ENCODE assay signal across 15 mouse cellular contexts in the genomic region with DNA sequence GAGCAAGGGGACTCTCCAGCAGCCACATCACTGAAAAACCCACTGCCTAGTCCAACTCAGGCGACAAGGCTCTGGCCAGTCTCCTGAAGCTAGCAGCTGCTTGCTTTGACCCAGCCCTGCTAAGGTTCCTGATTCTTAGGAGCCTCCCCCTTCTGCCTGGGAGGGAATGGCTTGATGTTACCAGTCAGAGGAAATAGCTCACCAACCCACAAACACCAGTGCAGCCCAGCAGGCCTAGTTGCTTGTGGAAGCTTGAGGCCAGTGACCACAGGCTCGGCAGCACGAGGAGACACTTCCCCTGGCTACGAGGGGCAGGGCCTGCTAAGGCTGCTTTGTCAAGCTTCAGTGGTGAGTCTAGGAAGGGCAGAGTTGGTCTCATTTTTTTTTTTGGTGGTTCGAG. TPM values are rescaled to one million over a fixed set of nuclear protein-coding genes. Genes with fewer than 3 reads are reported as not detected.
DNase-seq lines count a peak whose midpoint lies in the region; ATAC-seq lines count a peak whose summit lies in the region.
"Had no signal": no experiment of that assay in that cellular context is flagged by ENCODE, and none has a peak within 500 bp of the region (broad histone marks: within the 10 kb centered on the region; RNA-seq: fewer than 3 reads in every experiment).

No protein-coding gene starts in this region.

- no peaks in the 10 kb centered on the region for H3K9me3 ChIP-seq in limb, embryonic 13.5 days
- no peaks in the 10 kb centered on the region for H3K9me3 ChIP-seq in limb, embryonic 10.5 days (replicated peaks)
- H3K9me3 ChIP-seq in heart, embryonic 12.5 days (replicated peaks) = no peaks in the 10 kb centered on the region
- H3K9me3 ChIP-seq: forebrain, embryonic 12.5 days; hindbrain, embryonic 12.5 days; lung, embryonic 15.5 days had no signal

- 67% methylated on average over 5 of the region's 5 CpGs for WGBS in limb, embryonic 13.5 days
- WGBS in limb, embryonic 10.5 days = 81% methylated on average over 5 of the region's 5 CpGs
- 68% methylated on average over 5 of the region's 5 CpGs for WGBS in heart, embryonic 12.5 days

- ATAC-seq in limb, embryonic 13.5 days (ENCODE audit: low FRiP score, low read depth) = no peak
- peak; percentile 93 for ATAC-seq in granulocyte monocyte progenitor cell, adult 5-6 weeks (replicated peaks; ENCODE audit: poor library complexity, severe bottlenecking)
- peak; percentile 91 for ATAC-seq in megakaryocyte progenitor cell, adult 5-6 weeks (replicated peaks; ENCODE audit: poor library complexity)
- no peak for ATAC-seq in heart, embryonic 12.5 days (ENCODE audit: insufficient number of reproducible peaks, low FRiP score)
- ATAC-seq: activated CD4-positive, CD25-positive, alpha-beta regulatory T cell, adult 4 months had no signal

- DNase-seq in limb, embryonic 10.5 days (ENCODE audit: low spot score) = no peak
- DNase-seq in Muller cell, postnatal 12 days (ENCODE audit: inconsistent ontology term) = peak; percentile 42
- no peak for DNase-seq in B cell, adult 2 months
- no peak for DNase-seq in right cerebral cortex, postnatal 25 days
- DNase-seq: embryo, embryonic 11 days; gastrocnemius, postnatal 25 days; retina, postnatal 1 day had no signal

- H3K27me3 ChIP-seq in limb, embryonic 13.5 days = no peaks in the 10 kb centered on the region
- no peaks in the 10 kb centered on the region for H3K27me3 ChIP-seq in limb, embryonic 10.5 days (ENCODE audit: low read depth, poor library complexity, severe bottlenecking)
- no peaks in the 10 kb centered on the region for H3K27me3 ChIP-seq in heart, embryonic 12.5 days (replicated peaks)
- H3K27me3 ChIP-seq: forebrain, embryonic 12.5 days; hindbrain, embryonic 12.5 days; lung, embryonic 15.5 days had no signal

- no peaks in the 10 kb centered on the region for H3K4me1 ChIP-seq in limb, embryonic 13.5 days
- no peaks in the 10 kb centered on the region; the same call in 1 of the 2 replicates for H3K4me1 ChIP-seq in limb, embryonic 10.5 days
- peaks cover 15% of the 10 kb centered on the region for H3K4me1 ChIP-seq in heart, embryonic 12.5 days (replicated peaks)
- H3K4me1 ChIP-seq: forebrain, embryonic 12.5 days; hindbrain, embryonic 12.5 days had no signal

- H3K36me3 ChIP-seq in limb, embryonic 13.5 days = peaks cover 8% of the 10 kb centered on the region; the same call in 1 of the 2 replicates
- peaks cover 5% of the 10 kb centered on the region for H3K36me3 ChIP-seq in limb, embryonic 10.5 days
- peaks cover under 1% of the 10 kb centered on the region; the same call in 1 of the 2 replicates for H3K36me3 ChIP-seq in heart, embryonic 12.5 days
- H3K36me3 ChIP-seq: lung, embryonic 15.5 days had no signal

- no peak overlapping the region for H3K4me3 ChIP-seq in limb, embryonic 13.5 days
- H3K4me3 ChIP-seq in limb, embryonic 10.5 days = no peak overlapping the region
- no peak overlapping the region for H3K4me3 ChIP-seq in heart, embryonic 12.5 days
- H3K4me3 ChIP-seq: forebrain, embryonic 12.5 days; hindbrain, embryonic 12.5 days; lung, embryonic 15.5 days had no signal

- no peak overlapping the region for H3K9ac ChIP-seq in limb, embryonic 13.5 days
- H3K9ac ChIP-seq in heart, embryonic 12.5 days = no peak overlapping the region
- H3K9ac ChIP-seq: forebrain, embryonic 12.5 days; hindbrain, embryonic 12.5 days; lung, embryonic 15.5 days had no signal

- H3K4me2 ChIP-seq in limb, embryonic 13.5 days (replicated peaks) = no peak overlapping the region
- no peak overlapping the region for H3K4me2 ChIP-seq in heart, embryonic 12.5 days
- H3K4me2 ChIP-seq: forebrain, embryonic 12.5 days; hindbrain, embryonic 12.5 days; lung, embryonic 15.5 days had no signal

- 0 out of 2 replicates have a peak overlapping the region, but pooled peaks have one; percentile 39 for H3K27ac ChIP-seq in limb, embryonic 13.5 days
- H3K27ac ChIP-seq in limb, embryonic 10.5 days = no peak overlapping the region
- H3K27ac ChIP-seq in heart, embryonic 12.5 days (ENCODE audit: poor library complexity, severe bottlenecking) = no peak overlapping the region
- H3K27ac ChIP-seq: forebrain, embryonic 12.5 days; hindbrain, embryonic 12.5 days; lung, embryonic 15.5 days had no signal

RNA-seq across cellular contexts. Expression of gene Chmp6, which starts 11.9 kb away (rescaled TPM):
- polyA plus RNA-seq in limb, embryonic 13.5 days (2015; fragmentation: Nextera tagmentation; extraction: Ambion mirVana) = 112 TPM in 2 replicates
- polyA plus RNA-seq in limb, embryonic 10.5 days (2016; fragmentation: Nextera tagmentation; extraction: Ambion mirVana) = 123 and 127 TPM in 2 replicates
- total RNA-seq in granulocyte monocyte progenitor cell, adult 5-6 weeks (2014; fragmentation: Nextera tagmentation) = 15.9 and 18.0 TPM in 2 replicates
- total RNA-seq in granulocyte monocyte progenitor cell, adult 5-6 weeks (2017) = 60.8 and 73.0 TPM in 2 replicates
- total RNA-seq in megakaryocyte progenitor cell, adult 5-6 weeks (2015) = 15.9 and 16.2 TPM in 2 replicates
- total RNA-seq in megakaryocyte progenitor cell, adult 5-6 weeks (2017) = 33.4 and 34.8 TPM in 2 replicates
- 67.8 and 70.4 TPM in 2 replicates for polyA plus RNA-seq in heart, embryonic 12.5 days (2016; fragmentation: Nextera tagmentation; extraction: Ambion mirVana)

RNA-seq across cellular contexts. Expression of gene Baiap2, which starts 17.4 kb away (rescaled TPM):
- polyA plus RNA-seq in limb, embryonic 13.5 days (2015; fragmentation: Nextera tagmentation; extraction: Ambion mirVana) = 16.6 and 16.8 TPM in 2 replicates
- 13.3 and 13.8 TPM in 2 replicates for polyA plus RNA-seq in limb, embryonic 10.5 days (2016; fragmentation: Nextera tagmentation; extraction: Ambion mirVana)
- 8.0 and 10.6 TPM in 2 replicates for total RNA-seq in granulocyte monocyte progenitor cell, adult 5-6 weeks (2014; fragmentation: Nextera tagmentation)
- total RNA-seq in granulocyte monocyte progenitor cell, adult 5-6 weeks (2017) = 5.9 and 23.5 TPM in 2 replicates
- total RNA-seq in megakaryocyte progenitor cell, adult 5-6 weeks (2015) = 4.4 and 4.8 TPM in 2 replicates
- 5.5 and 6.8 TPM in 2 replicates for total RNA-seq in megakaryocyte progenitor cell, adult 5-6 weeks (2017)
- 15.6 and 16.4 TPM in 2 replicates for polyA plus RNA-seq in heart, embryonic 12.5 days (2016; fragmentation: Nextera tagmentation; extraction: Ambion mirVana)

Comparison
In these comparisons a context has a peak if more than half of its experiments do, and no peak if none do; other contexts are left out.
1. ATAC-seq: peak in granulocyte monocyte progenitor cell, adult 5-6 weeks (single experiment) and megakaryocyte progenitor cell, adult 5-6 weeks (single experiment); none in limb, embryonic 13.5 days (single experiment) and heart, embryonic 12.5 days (single experiment).